Mouse (Mus musculus) lung, postnatal 0 days (tissue): ENCODE measurements at regions not wholly inside any gene's neighbourhood (a gene's known extent, or its start where the extent isn't known, plus 50 kb on each side); places are given as distances from the start of the nearest gene placed in this dataset.
"Not testable (repeated sequence)": the region's sequence is repeated elsewhere in the genome, so short reads cannot be mapped to it uniquely, and the experiment has no call there.

ENCODE experiments used
- ATAC-seq: fragments of 200-750 bp; cut with Nextera tagmentation; 2 replicates; pipeline ENCODE4 v1.8.0; 2017; ENCODE audit warnings: moderate library complexity
- DNase-seq: peaks from one replicate; pipeline ENCODE4 v3.0.0-alpha.2; 2016; ENCODE audit warnings: low spot score
- H3K27ac ChIP-seq: fragments of 300-500 bp; sonication (generic); 2 replicates; pipeline ENCODE4 v1.5.1; 2014; ENCODE audit warnings: antibody characterized with exemption, mild to moderate bottlenecking, low read length, mixed read lengths
- H3K27me3 ChIP-seq: fragments of 300-500 bp; sonication (generic); replicated peaks from 2 replicates; pipeline ENCODE4 v1.6.1; 2014; ENCODE audit warnings: low read length, mixed read lengths; ENCODE audit not compliant: insufficient read depth
- H3K36me3 ChIP-seq: fragments of 300-500 bp; sonication (generic); 2 replicates; pipeline ENCODE4 v1.6.1; 2014; ENCODE audit warnings: low read length, mixed read lengths; ENCODE audit not compliant: insufficient read depth
- H3K4me1 ChIP-seq: fragments of 300-500 bp; sonication (generic); 2 replicates; pipeline ENCODE4 v1.6.1; 2014; ENCODE audit warnings: antibody characterized with exemption, low read depth, low read length, mixed read lengths; ENCODE audit not compliant: insufficient read depth
- H3K4me2 ChIP-seq: fragments of 300-500 bp; sonication (generic); replicated peaks from 2 replicates; pipeline ENCODE4 v1.6.1; 2014; ENCODE audit warnings: low read depth, mild to moderate bottlenecking, low read length, moderate library complexity, mixed read lengths
- H3K4me3 ChIP-seq: fragments of 300-500 bp; sonication (generic); 2 replicates; pipeline ENCODE4 v1.5.1; 2014; ENCODE audit warnings: low read depth, low read length
- H3K9ac ChIP-seq: fragments of 300-500 bp; sonication (generic); replicated peaks from 2 replicates; pipeline ENCODE4 v1.6.1; 2014; ENCODE audit warnings: low read depth, mild to moderate bottlenecking
- H3K9me3 ChIP-seq: fragments of 300-500 bp; sonication (generic); 2 replicates; pipeline ENCODE4 v1.6.1; 2016; ENCODE audit warnings: low read length, mixed read lengths
- CTCF ChIP-seq: IDR thresholded peaks from 2 replicates; pipeline ENCODE4 v1.5.1; 2016; ENCODE audit warnings: antibody characterized with exemption, mild to moderate bottlenecking
- EP300 ChIP-seq: IDR thresholded peaks from 2 replicates; pipeline ENCODE4 v1.6.1; 2016; ENCODE audit warnings: antibody characterized with exemption, mild to moderate bottlenecking, control low read depth
- WGBS: fragments of 180-500 bp; shearing (Covaris S2); extraction: QIAGEN DNeasy Blood & Tissue Kit; methylation state at CpG from one replicate; pipeline ENCODE4 v1.1.7; 2014; 5-methylcytosine and 5-hydroxymethylcytosine counted together

GRCm38 (mm10) chr16:30797973-30798471 is 198.5 kb downstream of the Fam43a start:
- peak; percentile 67 for ATAC-seq
- peak; percentile 77 for DNase-seq
- 56% methylated on average over 7 of the region's 7 CpGs for WGBS

GRCm38 (mm10) chr16:30798536-30798935 is 199.0 kb downstream of the Fam43a start:
- Histone ChIP-seq H3K27me3 (no peaks in the 10 kb centered on the region), H3K36me3 (no peaks in the 10 kb centered on the region), H3K4me1 (no peaks in the 10 kb centered on the region), H3K9me3 (no peaks in the 10 kb centered on the region), H3K4me3 (no peak overlapping the region), H3K4me2 (no peak overlapping the region), H3K9ac (no peak overlapping the region), H3K27ac (no peak overlapping the region)
- DNase-seq: peak; percentile 32
- TF ChIP-seq CTCF (no peak), EP300 (no peak; the same call in 1 of the 2 replicates)
- no peak; the same call in 1 of the 2 replicates for ATAC-seq
- 60% methylated on average over 1 of the region's 1 CpGs for WGBS

More at GRCm38 (mm10) chr16:30797973-30798471, 198.5 kb downstream of the Fam43a start:
- no peaks in the 10 kb centered on the region for H3K4me1 ChIP-seq
- no peak for TF ChIP-seq CTCF
- no peak; the same call in 1 of the 2 replicates for TF ChIP-seq EP300
- no peaks in the 10 kb centered on the region for H3K9me3 ChIP-seq
- H3K4me2 ChIP-seq: no peak overlapping the region
- no peak overlapping the region for H3K27ac ChIP-seq
- H3K4me3 ChIP-seq: no peak overlapping the region
- no peaks in the 10 kb centered on the region for H3K27me3 ChIP-seq
- H3K36me3 ChIP-seq: no peaks in the 10 kb centered on the region
- H3K9ac ChIP-seq: no peak overlapping the region

GRCm38 (mm10) chr16:30799699-30800483 is 200.4 kb downstream of the Fam43a start:
- no peaks in the 10 kb centered on the region for H3K27me3 ChIP-seq
- peak; percentile 63 for DNase-seq
- peak overlapping the region; percentile 1; the same call in 1 of the 2 replicates for H3K27ac ChIP-seq
- H3K4me1 ChIP-seq: no peaks in the 10 kb centered on the region
- no peaks in the 10 kb centered on the region for H3K36me3 ChIP-seq
- no peak overlapping the region for H3K4me3 ChIP-seq
- peak; percentile 33; the same call in 1 of the 2 replicates for TF ChIP-seq EP300
- no peak for TF ChIP-seq CTCF
- H3K9ac ChIP-seq: no peak overlapping the region
- H3K9me3 ChIP-seq: no peaks in the 10 kb centered on the region
- ATAC-seq: peak; percentile 32
- H3K4me2 ChIP-seq: no peak overlapping the region
- 38% methylated on average over 12 of the region's 12 CpGs for WGBS

DNA sequence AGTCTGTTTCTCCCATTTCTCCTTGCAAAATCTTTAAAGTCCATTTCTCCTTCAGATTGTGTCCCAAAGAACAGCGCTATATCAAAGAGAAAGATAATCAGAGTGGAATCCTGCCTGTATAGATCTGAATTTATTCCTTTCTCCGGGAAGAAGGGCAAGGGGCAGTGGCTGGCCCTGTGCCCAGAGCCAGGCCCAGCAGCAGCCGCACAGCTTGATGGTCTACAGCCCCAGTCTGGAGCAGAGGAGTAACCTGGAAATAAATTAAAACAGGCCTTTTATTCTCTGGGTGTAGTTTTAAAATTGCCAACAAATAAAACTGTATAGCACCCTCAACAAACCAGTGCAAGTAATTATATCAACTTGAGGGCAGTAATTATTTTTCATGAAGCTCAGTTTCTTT is 204.5 kb downstream of the Fam43a start:
- Histone ChIP-seq H3K4me3 (no peak overlapping the region), H3K36me3 (no peaks in the 10 kb centered on the region), H3K27me3 (no peaks in the 10 kb centered on the region), H3K9ac (no peak overlapping the region), H3K9me3 (no peaks in the 10 kb centered on the region), H3K4me2 (no peak overlapping the region), H3K27ac (no peak overlapping the region), H3K4me1 (no peaks in the 10 kb centered on the region)
- ATAC-seq (no peak), DNase-seq (no peak)
- 44% methylated on average over 3 of the region's 3 CpGs for WGBS
- TF ChIP-seq EP300: no peak
- TF ChIP-seq CTCF: no peak

DNA sequence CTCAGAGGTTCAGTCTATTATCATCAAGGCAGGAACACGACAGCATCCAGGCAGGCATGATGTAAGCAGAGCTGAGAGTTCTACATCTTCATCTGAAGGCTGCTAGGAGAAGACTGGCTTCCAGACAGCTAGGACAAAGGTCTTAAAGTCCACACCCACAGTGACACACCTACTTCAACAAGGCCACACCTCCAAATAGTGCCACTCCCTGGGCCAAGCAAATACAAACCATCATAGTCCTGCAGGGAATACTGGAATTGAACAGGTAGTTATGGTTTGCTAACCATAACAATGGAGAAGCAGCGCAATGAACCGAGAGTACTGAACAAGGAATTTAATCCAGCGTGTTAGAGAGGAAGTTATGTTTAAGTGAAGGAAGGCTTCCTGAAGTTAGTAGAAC is 206.7 kb downstream of the Fam43a start:
- H3K27ac ChIP-seq, H3K4me2 ChIP-seq, DNase-seq, H3K36me3 ChIP-seq, H3K9ac ChIP-seq, H3K4me3 ChIP-seq, H3K4me1 ChIP-seq, ATAC-seq, H3K27me3 ChIP-seq, H3K9me3 ChIP-seq: not testable (repeated sequence)
- 57% methylated on average over 4 of the region's 4 CpGs for WGBS

- 8% methylated on average over 5 of the region's 5 CpGs for WGBS
- DNase-seq: no peak
- TF ChIP-seq EP300 (no peak), CTCF (no peak)
- no peak for ATAC-seq
- Histone ChIP-seq H3K4me2 (no peak overlapping the region), H3K9me3 (no peaks in the 10 kb centered on the region), H3K4me3 (no peak overlapping the region), H3K27ac (no peak overlapping the region), H3K9ac (no peak overlapping the region), H3K27me3 (no peaks in the 10 kb centered on the region), H3K36me3 (no peaks in the 10 kb centered on the region), H3K4me1 (peaks cover 12% of the 10 kb centered on the region)
These were observed 219.1 kb downstream of the Fam43a start for GRCm38 (mm10) chr16:30818541-30819120.
